Mouse (Mus musculus): ENCODE measurements at regions not wholly inside any gene's neighbourhood (a gene's known extent, or its start where the extent isn't known, plus 50 kb on each side); places are given as distances from the start of the nearest gene placed in this dataset.
"Not testable (repeated sequence)": the region's sequence is repeated elsewhere in the genome, so short reads cannot be mapped to it uniquely, and the experiment has no call there.

DNA sequence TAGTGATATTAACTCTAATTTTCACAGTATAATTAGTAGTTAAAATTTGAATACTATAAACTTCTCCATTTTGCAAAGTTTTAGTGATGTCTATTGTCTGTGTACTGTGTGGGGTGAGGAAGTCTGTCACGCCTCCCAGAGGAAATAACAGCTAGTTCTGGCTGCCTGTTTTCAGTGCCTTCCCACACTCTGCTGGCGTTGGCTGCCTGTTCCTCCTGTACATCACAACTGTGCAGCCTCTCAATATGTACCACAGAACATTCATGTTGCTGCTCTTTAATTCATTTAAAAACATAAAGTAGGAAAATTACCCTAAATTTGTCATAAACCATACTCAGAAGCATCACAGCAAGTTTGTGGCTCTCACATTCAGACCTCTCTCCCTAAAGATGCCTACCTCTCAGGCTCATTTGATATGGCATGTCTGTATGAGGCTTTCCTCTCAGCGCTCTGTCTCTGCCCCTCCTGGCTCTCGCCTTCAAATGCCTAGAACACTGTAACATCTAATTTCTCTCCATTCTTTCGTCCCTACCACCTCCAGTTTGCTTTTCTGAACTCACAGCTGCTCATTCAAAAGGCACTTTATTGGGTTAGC is 239.7 kb upstream of the Zic4 start:
- H3K27me3 ChIP-seq (ENCODE audit: insufficient read depth, low read length): no peaks in the 10 kb centered on the region
- H3K36me3 ChIP-seq (replicated peaks): no peaks in the 10 kb centered on the region
- DNase-seq (ENCODE audit: low spot score) (no peak), ATAC-seq (ENCODE audit: extremely low read depth, insufficient number of reproducible peaks, low FRiP score, poor library complexity, severe bottlenecking) (no peak; the same call in 1 of the 2 replicates)
- H3K4me1 ChIP-seq (ENCODE audit: insufficient read depth, low read depth, low read length): no peaks in the 10 kb centered on the region
- no peak for TF ChIP-seq GATA1 (IDR thresholded peaks at IDR 0.05; ENCODE audit: borderline replicate concordance, low read length)
- TF ChIP-seq POLR2AphosphoS5 (IDR thresholded peaks at IDR 0.05; ENCODE audit: insufficient replicate concordance, low read depth, low read length): no peak
- no peak for TF ChIP-seq TAL1 (conservative IDR thresholded peaks at IDR 0.05; ENCODE audit: low read depth, low read length)
- no peak for TF ChIP-seq GATA2 (IDR thresholded peaks at IDR 0.05; ENCODE audit: borderline replicate concordance, low read depth, low read length)
- no peak for TF ChIP-seq CTCF (IDR thresholded peaks at IDR 0.05; ENCODE audit: low read depth, low read length)
- peaks cover 9% of the 10 kb centered on the region for H3K9me3 ChIP-seq (replicated peaks)
- H3K4me3 ChIP-seq (ENCODE audit: low read depth, low read length): no peak overlapping the region

DNA sequence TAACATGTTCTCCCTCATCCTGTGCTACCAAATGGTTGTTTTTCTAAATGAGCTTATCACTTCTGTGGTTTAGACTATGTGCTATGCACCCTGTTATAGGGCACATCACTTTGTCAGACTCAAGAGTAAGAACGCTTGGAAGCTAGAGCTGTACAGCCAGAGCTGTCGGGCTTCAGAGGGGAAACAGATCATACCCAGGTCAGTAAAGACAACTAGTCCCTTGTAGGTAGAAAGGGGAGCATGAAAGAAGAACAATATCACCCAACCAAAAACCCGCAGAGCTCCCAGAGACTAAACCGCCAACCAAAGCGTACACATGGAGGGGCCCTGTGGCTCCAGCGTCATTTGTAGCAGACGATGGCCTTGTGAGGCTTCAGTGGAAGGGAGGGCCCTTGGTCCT is 239.0 kb upstream of the Zic4 start:
- Histone ChIP-seq H3K9me3 (replicated peaks) (peaks cover 7% of the 10 kb centered on the region), H3K27me3 (ENCODE audit: insufficient read depth, low read length) (no peaks in the 10 kb centered on the region), H3K4me3 (ENCODE audit: low read depth, low read length) (no peak overlapping the region), H3K4me1 (ENCODE audit: insufficient read depth, low read depth, low read length) (no peaks in the 10 kb centered on the region), H3K36me3 (replicated peaks) (no peaks in the 10 kb centered on the region)
- DNase-seq (ENCODE audit: low spot score) (no peak), ATAC-seq (ENCODE audit: extremely low read depth, insufficient number of reproducible peaks, low FRiP score, poor library complexity, severe bottlenecking) (no peak)
- TF ChIP-seq GATA1 (IDR thresholded peaks at IDR 0.05; ENCODE audit: borderline replicate concordance, low read length): no peak
- no peak for TF ChIP-seq CTCF (IDR thresholded peaks at IDR 0.05; ENCODE audit: low read depth, low read length)
- TF ChIP-seq TAL1 (conservative IDR thresholded peaks at IDR 0.05; ENCODE audit: low read depth, low read length): no peak
- TF ChIP-seq GATA2 (IDR thresholded peaks at IDR 0.05; ENCODE audit: borderline replicate concordance, low read depth, low read length): no peak
- TF ChIP-seq POLR2AphosphoS5 (IDR thresholded peaks at IDR 0.05; ENCODE audit: insufficient replicate concordance, low read depth, low read length): no peak

- TF ChIP-seq POLR2AphosphoS5 (IDR thresholded peaks at IDR 0.05; ENCODE audit: insufficient replicate concordance, low read depth, low read length): no peak
- no peak for TF ChIP-seq GATA1 (IDR thresholded peaks at IDR 0.05; ENCODE audit: borderline replicate concordance, low read length)
- TF ChIP-seq CTCF (IDR thresholded peaks at IDR 0.05; ENCODE audit: low read depth, low read length): no peak
- Histone ChIP-seq H3K27me3 (ENCODE audit: insufficient read depth, low read length) (no peaks in the 10 kb centered on the region), H3K4me3 (ENCODE audit: low read depth, low read length) (no peak overlapping the region), H3K36me3 (replicated peaks) (no peaks in the 10 kb centered on the region), H3K4me1 (ENCODE audit: insufficient read depth, low read depth, low read length) (no peaks in the 10 kb centered on the region), H3K9me3 (replicated peaks) (peaks cover 4% of the 10 kb centered on the region)
- DNase-seq (ENCODE audit: low spot score) (no peak), ATAC-seq (ENCODE audit: extremely low read depth, insufficient number of reproducible peaks, low FRiP score, poor library complexity, severe bottlenecking) (no peak)
Observed at GRCm38 (mm10) chr9:91126630-91127245, 235.5 kb upstream of the Zic4 start.

GRCm38 (mm10) chr9:91128491-91128890 is 233.7 kb upstream of the Zic4 start:
- ATAC-seq (ENCODE audit: extremely low read depth, insufficient number of reproducible peaks, low FRiP score, poor library complexity, severe bottlenecking); H3K4me3 ChIP-seq (ENCODE audit: low read depth, low read length); H3K9me3 ChIP-seq (replicated peaks); H3K4me1 ChIP-seq (ENCODE audit: insufficient read depth, low read depth, low read length); DNase-seq (ENCODE audit: low spot score); H3K36me3 ChIP-seq (replicated peaks); H3K27me3 ChIP-seq (ENCODE audit: insufficient read depth, low read length): not testable (repeated sequence)

- TF ChIP-seq GATA2 (IDR thresholded peaks at IDR 0.05; ENCODE audit: borderline replicate concordance, low read depth, low read length) (no peak), GATA1 (IDR thresholded peaks at IDR 0.05; ENCODE audit: borderline replicate concordance, low read length) (no peak), TAL1 (conservative IDR thresholded peaks at IDR 0.05; ENCODE audit: low read depth, low read length) (no peak), CTCF (IDR thresholded peaks at IDR 0.05; ENCODE audit: low read depth, low read length) (no peak), POLR2AphosphoS5 (IDR thresholded peaks at IDR 0.05; ENCODE audit: insufficient replicate concordance, low read depth, low read length) (no peak)
- Histone ChIP-seq H3K4me1 (ENCODE audit: insufficient read depth, low read depth, low read length) (no peaks in the 10 kb centered on the region), H3K36me3 (replicated peaks) (no peaks in the 10 kb centered on the region)
Observed at GRCm38 (mm10) chr9:91130111-91130720, 232.0 kb upstream of the Zic4 start.

DNA sequence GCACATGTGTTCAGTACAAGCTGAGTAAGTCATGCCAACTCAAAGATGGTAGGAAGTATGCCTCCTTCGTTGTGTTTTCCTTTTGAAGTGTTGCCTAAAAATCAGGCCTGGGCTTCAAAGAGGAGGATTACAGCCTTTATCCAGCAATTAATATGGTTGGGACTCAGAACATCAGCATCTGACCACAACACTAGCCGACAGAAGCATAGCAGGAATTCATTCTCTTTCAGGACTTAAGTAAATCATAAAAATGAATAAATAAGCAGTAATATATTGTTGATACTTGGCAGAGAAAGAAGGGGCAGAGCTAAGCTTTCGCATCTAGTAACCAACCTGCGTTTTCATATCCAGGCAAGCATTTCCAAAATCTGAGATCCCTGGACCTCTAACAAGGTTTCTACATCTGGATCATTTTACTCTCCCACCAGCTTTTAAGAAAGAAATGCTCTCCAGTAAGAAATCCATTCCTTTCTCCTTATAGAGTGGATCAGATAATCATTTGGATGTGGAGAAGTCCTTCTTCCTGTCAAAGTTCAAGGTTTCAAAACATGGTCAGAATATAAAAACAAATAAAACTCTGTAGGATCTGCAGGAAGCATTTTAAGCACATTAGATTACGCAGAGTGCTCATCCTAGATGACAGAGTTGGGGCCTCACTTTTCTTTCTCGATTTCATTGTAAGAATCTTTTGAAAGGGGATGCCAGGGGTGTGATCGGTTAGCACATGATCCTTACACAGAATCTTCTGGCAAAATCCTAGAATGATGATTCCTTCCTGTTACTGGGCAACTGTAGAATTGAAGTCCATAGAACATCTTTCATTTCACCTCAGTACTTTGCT is 230.6 kb upstream of the Zic4 start:
- H3K4me1 ChIP-seq (ENCODE audit: insufficient read depth, low read depth, low read length): no peaks in the 10 kb centered on the region
- ATAC-seq (ENCODE audit: extremely low read depth, insufficient number of reproducible peaks, low FRiP score, poor library complexity, severe bottlenecking): no peak
- H3K36me3 ChIP-seq (replicated peaks): no peaks in the 10 kb centered on the region
- TF ChIP-seq CTCF (IDR thresholded peaks at IDR 0.05; ENCODE audit: low read depth, low read length) (no peak), POLR2AphosphoS5 (IDR thresholded peaks at IDR 0.05; ENCODE audit: insufficient replicate concordance, low read depth, low read length) (no peak), GATA2 (IDR thresholded peaks at IDR 0.05; ENCODE audit: borderline replicate concordance, low read depth, low read length) (no peak), GATA1 (IDR thresholded peaks at IDR 0.05; ENCODE audit: borderline replicate concordance, low read length) (no peak), TAL1 (conservative IDR thresholded peaks at IDR 0.05; ENCODE audit: low read depth, low read length) (no peak)
- H3K27me3 ChIP-seq (ENCODE audit: insufficient read depth, low read length): no peaks in the 10 kb centered on the region
- peaks cover 5% of the 10 kb centered on the region for H3K9me3 ChIP-seq (replicated peaks)
- H3K4me3 ChIP-seq (ENCODE audit: low read depth, low read length): no peak overlapping the region
- DNase-seq (ENCODE audit: low spot score): no peak

More at GRCm38 (mm10) chr9:91130111-91130720, 232.0 kb upstream of the Zic4 start:
- DNase-seq (ENCODE audit: low spot score) (no peak), ATAC-seq (ENCODE audit: extremely low read depth, insufficient number of reproducible peaks, low FRiP score, poor library complexity, severe bottlenecking) (no peak)
- no peaks in the 10 kb centered on the region for H3K27me3 ChIP-seq (ENCODE audit: insufficient read depth, low read length)
- no peak overlapping the region for H3K4me3 ChIP-seq (ENCODE audit: low read depth, low read length)
- peaks cover 3% of the 10 kb centered on the region for H3K9me3 ChIP-seq (replicated peaks)
